Mouse (Mus musculus) CH12F3 (cell line): Measurements from ENCODE around the gene Olfr194.
"Not testable (repeated sequence)": the region's sequence is repeated elsewhere in the genome, so short reads cannot be mapped to it uniquely, and the experiment has no call there.

Experiments
- in situ Hi-C: fragments of 300-500 bp; cut with MboI; formaldehyde crosslinking; loops from 2 replicates; pipeline ENCODE4 v1.14.3; 2020; ENCODE audit warnings: low sequenced_read_pairs

The Olfr194 gene

GRCm38 (mm10) chr16:59120969-59121368 lies at the start of gene Olfr194:
TSS of gene Olfr194 (minus strand) at chr16:59121069.
- in situ Hi-C loops = no loop called here

- in situ Hi-C loops = no loop called here
These were observed 49.5 kb upstream of the Olfr194 start, which contains the start of gene Olfr196 for GRCm38 (mm10) chr16:59170354-59170753. TSS of gene Olfr196 (minus strand) at chr16:59170454.

- in situ Hi-C loops = no loop called here
These were observed 31.1 kb upstream of the Olfr194 start for GRCm38 (mm10) chr16:59151996-59152395.

GRCm38 (mm10) chr16:59146746-59147145 lies 25.9 kb upstream of the Olfr194 start, which contains the start of gene Olfr195:
TSS of gene Olfr195 (plus strand) at chr16:59147046.
- in situ Hi-C loops = no loop called here

GRCm38 (mm10) chr16:59141105-59141504 lies 20.2 kb upstream of the Olfr194 start:
- in situ Hi-C loops = no loop called here

- in situ Hi-C loops = no loop called here
These were observed 9.9 kb upstream of the Olfr194 start for GRCm38 (mm10) chr16:59130740-59131139.

GRCm38 (mm10) chr16:59111781-59112180 lies 9.1 kb downstream of the Olfr194 start, which contains the start of gene Olfr193:
TSS of gene Olfr193 (minus strand) at chr16:59111881.
- in situ Hi-C loops = no loop called here

GRCm38 (mm10) chr16:59108522-59108921 lies 12.3 kb downstream of the Olfr194 start:
- in situ Hi-C loops = not testable (repeated sequence)

- in situ Hi-C loops = no loop called here
These were observed 15.6 kb downstream of the Olfr194 start for GRCm38 (mm10) chr16:59105312-59105711.

GRCm38 (mm10) chr16:59089722-59090121 lies 31.1 kb downstream of the Olfr194 start, which contains the start of gene Olfr191:
TSS of gene Olfr191 (minus strand) at chr16:59089822.
- in situ Hi-C loops = not testable (repeated sequence)

GRCm38 (mm10) chr16:59081113-59081512 lies 39.8 kb downstream of the Olfr194 start:
- in situ Hi-C loops = not testable (repeated sequence)

- in situ Hi-C loops = no loop called here
These were observed 43.0 kb downstream of the Olfr194 start, which contains the start of gene Olfr190 for GRCm38 (mm10) chr16:59077905-59078304. TSS of gene Olfr190 (minus strand) at chr16:59078005.

- in situ Hi-C loops = no loop called here
These were observed 47.3 kb downstream of the Olfr194 start for GRCm38 (mm10) chr16:59073520-59073919.

GRCm38 (mm10) chr16:59071755-59072154 lies 49.1 kb downstream of the Olfr194 start:
- in situ Hi-C loops = no loop called here
